Mouse (Mus musculus): ENCODE data around the gene Rcn2.
"Not testable (repeated sequence)": the region's sequence is repeated elsewhere in the genome, so short reads cannot be mapped to it uniquely, and the experiment has no call there.

Rcn2 gene

DNA sequence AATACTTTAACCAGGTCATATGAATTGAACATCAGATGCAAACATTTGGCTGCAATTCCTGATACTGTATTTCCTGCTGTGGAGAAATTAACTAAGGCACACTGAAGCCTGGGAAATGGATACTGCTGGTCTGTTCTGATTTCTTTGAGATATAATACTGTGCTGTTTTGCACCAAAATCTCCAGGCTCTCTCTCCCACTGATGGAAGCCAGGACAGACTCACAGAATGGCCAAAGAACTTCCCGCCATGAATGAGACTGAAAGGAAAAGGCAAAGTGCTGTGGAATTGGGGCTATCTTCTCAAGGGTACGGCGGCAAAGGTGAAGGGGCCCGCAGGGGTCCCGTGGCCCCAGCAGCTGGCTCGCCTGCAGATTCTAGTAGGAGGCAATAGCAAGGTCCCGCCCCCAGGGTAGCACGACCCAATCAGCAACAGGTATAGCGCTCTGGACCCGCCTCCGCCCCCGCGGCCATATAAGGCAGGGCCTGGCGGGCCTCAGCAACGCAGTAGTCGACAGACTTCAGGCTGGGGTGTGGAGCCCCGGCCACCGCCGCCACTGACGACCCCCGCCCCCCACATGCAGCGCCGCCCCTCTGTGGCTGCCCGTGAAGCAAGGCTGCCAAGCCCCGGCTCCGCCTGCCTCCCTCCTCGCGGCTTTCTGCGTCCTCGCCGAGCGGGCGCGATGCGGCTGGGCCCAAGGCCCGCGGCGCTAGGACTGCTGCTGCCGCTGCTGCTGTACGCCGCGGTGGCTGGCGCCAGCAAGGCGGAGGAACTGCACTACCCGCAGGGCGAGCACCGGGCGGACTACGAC is at the start of gene Rcn2:
TSS of gene Rcn2 (plus strand) at position 474 of the 809 bp plus-strand sequence.
- ChIA-PET CTCF (interaction anchor here in 1 of 4 experiments (0.7 kb wide), 1 partner anchor 33 kb away, joined by 4 read pairs; no protein-coding TSS in a partner anchor), POLR2A (interaction anchor here (0.6 to 5.8 kb wide), 42 partner anchors 9 to 1781 kb away, joined by 3 to 47 read pairs (median 5); partner anchors contain the start of genes Scaper (in 2 of the 4), Etfa (in 1 of the 4), Hmg20a (in 1 of the 4) and Peak1 (in 1 of the 4))

DNA sequence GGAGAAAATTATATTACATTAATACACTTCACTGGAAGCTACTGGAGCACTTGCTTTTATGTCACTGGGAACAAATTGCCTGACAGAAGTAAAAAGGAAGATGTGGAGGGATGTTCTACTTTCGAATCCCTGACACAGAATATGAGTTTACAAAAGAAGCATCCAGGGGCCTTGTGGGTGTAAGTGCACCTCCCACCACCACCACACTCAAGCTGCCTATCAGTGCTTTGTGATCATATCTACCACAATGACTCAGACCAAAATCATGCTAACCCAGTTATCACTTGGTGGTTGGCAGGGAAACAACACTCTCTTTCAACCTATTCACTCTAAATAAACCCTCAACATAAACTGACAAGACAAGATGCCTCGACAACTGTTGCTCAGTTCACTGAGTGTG is 37.0 kb upstream of the Rcn2 start:
- POLR2A ChIA-PET, CTCF ChIA-PET: not testable (repeated sequence)

DNA sequence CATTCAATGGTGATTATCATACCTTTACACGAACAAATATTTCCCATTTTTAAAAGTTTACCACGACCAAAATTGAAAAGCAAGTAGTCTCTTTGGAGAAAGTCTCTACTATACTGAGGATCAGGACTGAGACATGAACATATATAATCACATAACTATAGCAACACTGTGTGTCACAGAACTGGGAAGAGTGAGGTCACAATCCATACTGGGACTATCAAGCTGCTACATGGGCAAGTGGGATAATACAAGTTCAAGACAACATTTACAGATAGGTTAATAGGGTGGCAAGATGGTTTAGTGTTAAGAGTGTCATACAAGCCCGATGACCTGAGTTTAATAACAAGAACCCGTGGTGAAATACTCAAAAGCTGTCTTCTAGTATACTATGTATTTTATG is 31.2 kb upstream of the Rcn2 start, which contains the start of gene 4930563M21Rik:
TSS of gene 4930563M21Rik (minus strand) at position 101 of the 400 bp plus-strand sequence.
- POLR2A ChIA-PET, result no interaction called here
- CTCF ChIA-PET, result interaction anchor here in 1 of 4 experiments (0.8 kb wide), 1 partner anchor 32 kb away, joined by 3 read pairs; no protein-coding TSS in a partner anchor

DNA sequence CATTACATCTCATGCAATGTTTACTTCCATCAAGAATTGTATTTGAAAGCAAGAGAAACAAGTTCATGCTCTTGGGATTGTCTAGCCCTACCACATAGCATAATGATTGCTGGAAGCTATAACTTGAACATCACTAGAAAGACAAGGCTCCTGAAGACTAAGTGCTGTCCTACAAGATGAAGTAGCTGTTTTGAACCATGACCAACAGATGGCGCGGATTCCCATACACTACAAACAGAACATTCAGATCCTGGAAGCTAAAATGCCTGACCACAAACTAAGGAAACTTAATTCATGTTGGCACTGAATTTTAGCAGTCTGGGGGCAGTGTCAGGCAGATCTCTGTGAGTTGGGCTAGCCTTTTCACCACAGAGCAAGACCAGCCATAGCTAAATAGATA is 16.9 kb upstream of the Rcn2 start:
- ChIA-PET POLR2A (interaction anchor here in 1 of 4 experiments (0.7 to 1.0 kb wide), 4 partner anchors 17 to 67 kb away, joined by 3 to 4 read pairs (median 4); partner anchors contain the start of gene Rcn2), CTCF (interaction anchor here (0.5 to 1.4 kb wide), 9 partner anchors 77 to 612 kb away, joined by 3 to 6 read pairs (median 3); no protein-coding TSS in a partner anchor)

DNA sequence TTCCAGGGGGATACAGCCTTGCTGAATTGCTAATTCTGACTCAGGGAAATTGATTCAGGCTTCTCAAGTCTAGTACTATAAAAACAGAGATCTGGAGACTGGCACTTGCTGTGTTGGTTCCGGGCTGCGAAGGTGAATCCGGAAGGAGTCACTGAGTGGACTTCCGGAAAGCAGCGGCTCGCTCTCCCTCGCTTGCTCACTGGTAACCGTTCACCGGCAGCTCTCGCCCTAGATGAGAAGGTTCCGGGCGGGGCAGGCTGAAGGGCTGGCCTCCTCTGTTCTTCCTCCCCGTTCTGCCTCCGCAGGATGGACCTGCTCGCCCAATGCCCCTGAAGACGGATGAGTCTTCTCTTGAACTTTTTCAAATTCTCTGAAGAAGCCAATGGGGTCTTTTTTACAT is 14.4 kb upstream of the Rcn2 start:
- ChIA-PET CTCF (interaction anchor here in 1 of 4 experiments (0.6 kb wide), 1 partner anchor 96 kb away, joined by 3 read pairs; no protein-coding TSS in a partner anchor), POLR2A (no interaction called here)

DNA sequence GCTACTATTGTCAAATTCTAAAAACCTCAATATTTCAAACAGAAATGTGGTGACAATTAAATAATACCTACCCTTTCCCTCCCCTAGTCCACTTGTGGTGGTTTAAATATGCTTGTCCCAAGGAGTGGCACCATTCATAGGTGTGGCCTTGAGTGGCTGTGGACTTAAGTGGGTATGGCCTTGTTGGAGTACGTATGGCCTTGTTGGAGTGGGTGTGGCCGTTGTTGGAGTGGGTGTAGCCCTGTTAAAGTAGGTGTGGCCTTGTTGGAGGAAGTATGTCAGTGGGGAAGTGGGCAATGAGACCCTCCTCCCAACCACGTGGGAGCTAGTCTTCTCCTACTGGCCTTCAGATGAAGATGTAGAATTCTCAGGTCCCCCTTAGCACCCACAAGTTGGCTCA is 9.4 kb upstream of the Rcn2 start:
- ChIA-PET CTCF (no interaction called here), POLR2A (interaction anchor here in 2 of 4 experiments (1.0 to 1.2 kb wide), 2 partner anchors 10 to 95 kb away, joined by 3 to 4 read pairs; partner anchors contain the start of gene Scaper (in 1 of the 2))

DNA sequence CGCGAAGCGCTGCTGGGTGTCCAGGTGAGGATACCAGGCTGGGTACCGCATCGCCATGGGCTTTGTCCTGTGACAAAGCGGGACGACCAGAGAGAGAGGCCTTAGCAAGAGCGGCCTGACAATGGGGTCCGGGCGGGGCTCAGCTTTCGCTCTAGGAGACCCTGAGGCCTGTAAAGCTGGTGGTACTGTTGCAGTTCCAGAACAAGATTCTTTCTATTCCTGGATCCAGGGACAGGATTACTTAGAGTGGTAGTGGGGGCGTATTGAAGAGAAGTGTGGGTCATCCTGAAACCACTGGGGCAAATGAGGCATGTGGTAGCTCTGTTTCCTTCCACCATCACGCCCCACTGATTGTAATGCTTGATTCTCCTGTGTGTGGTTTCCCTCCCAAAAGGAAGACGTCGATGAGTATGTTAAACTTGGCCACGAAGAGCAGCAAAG is 556 bp downstream of the Rcn2 start:
- CTCF ChIA-PET, result no interaction called here

DNA sequence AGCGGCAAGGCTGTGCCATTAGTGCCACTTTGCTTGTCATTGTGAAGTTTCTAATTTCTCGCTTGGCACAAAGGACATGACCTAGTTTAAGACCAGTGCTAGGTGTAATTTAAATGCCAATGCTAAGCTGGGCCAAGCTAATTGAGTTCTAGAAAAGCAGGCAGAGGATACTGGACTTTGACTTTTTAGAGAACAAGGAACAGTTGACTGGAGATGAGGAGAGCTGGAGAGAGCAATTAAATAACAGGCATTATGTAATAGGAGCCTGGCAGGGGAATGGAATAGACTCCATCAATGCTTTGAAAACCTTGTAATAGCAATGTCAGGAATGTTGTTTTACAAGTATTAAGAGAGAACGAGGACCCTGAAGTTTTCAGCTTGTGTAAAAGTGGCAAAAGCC is 12.2 kb downstream of the Rcn2 start:
- ChIA-PET CTCF (interaction anchor here in 3 of 4 experiments (0.6 to 1.4 kb wide), 3 partner anchors 21 to 1024 kb away, joined by 3 to 6 read pairs (median 4); no protein-coding TSS in a partner anchor), POLR2A (interaction anchor here in 3 of 4 experiments (0.7 to 3.8 kb wide), 9 partner anchors 11 to 115 kb away, joined by 3 to 31 read pairs (median 4); partner anchors contain the start of genes Rcn2 (in 2 of the 3) and Scaper (in 1 of the 3))

More for the DNA sequence above, 556 bp downstream of the Rcn2 start:
- POLR2A ChIA-PET, result interaction anchor here (0.6 to 5.8 kb wide), 34 partner anchors 8 to 651 kb away, joined by 3 to 47 read pairs (median 5); partner anchors contain the start of genes Pstpip1 (in 2 of the 4), Etfa (in 1 of the 4) and Scaper (in 1 of the 4)

DNA sequence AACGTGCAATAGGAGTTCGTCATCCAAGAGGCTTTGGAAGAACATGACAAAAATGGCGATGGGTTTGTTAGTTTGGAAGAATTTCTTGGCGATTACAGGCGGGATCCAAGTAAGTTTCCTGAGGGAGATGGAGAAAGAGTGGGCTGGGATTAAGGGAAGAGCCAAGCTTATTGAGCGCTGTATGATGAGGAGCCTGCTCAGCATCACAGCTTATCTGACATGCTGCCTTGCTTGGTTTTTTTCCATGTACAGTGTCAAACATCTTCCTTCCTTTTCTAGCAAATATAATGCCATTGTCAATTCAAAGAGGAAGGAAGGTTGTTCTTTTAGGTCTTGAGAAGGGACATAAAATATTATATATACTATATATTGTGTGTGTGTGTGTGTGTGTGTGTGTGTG is 14.5 kb downstream of the Rcn2 start:
- POLR2A ChIA-PET, result interaction anchor here in 3 of 4 experiments (0.5 to 3.3 kb wide), 4 partner anchors 13 to 654 kb away, joined by 3 to 16 read pairs (median 7); no protein-coding TSS in a partner anchor
- CTCF ChIA-PET, result no interaction called here

DNA sequence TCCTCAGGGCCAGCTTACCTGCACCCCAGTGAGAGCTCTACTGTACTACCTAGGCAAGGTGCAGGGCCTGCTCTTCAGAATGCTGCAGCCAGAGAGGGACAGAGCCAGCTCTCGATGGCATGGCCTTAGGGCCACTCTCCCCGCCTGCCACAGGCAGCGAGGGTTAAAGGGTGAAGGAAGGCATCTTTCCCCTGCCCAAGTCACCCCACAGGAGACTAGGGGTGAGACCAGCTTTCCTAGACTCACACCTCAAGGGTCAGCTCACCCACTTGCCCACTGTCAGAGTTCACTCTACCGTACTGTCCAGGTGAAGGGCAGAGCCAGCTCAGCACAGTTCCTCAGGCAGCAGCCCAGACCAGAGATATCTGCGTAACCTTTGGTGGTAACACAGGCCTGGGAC is 20.7 kb downstream of the Rcn2 start:
- ChIA-PET POLR2A (interaction anchor here in 2 of 4 experiments (1.0 to 1.9 kb wide), 3 partner anchors 11 to 21 kb away, joined by 5 to 6 read pairs (median 5); no protein-coding TSS in a partner anchor), CTCF (interaction anchor here in 2 of 4 experiments (0.5 to 0.8 kb wide), 3 partner anchors 29 to 1977 kb away, joined by 3 to 5 read pairs (median 4); no protein-coding TSS in a partner anchor)

DNA sequence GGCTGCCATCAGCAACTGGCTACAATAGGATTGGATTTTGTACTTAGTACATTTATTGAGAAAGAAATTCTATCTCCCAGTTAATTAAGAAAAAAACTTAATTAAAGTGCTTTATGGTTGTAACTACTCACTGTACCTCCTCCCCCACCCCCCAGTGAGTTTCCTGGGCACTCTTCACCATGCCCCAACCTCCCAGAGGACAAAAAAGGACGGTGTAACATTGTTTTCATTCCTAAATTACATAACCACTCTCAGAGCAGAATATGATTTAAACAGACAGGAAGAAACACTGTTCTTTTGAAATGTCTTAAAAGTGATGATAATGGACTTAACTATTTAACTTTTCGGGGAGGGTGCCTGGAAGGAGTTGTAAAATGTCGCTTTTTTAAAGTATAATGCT is 23.4 kb downstream of the Rcn2 start:
- CTCF ChIA-PET, result no interaction called here
- POLR2A ChIA-PET, result interaction anchor here in 3 of 4 experiments (1.0 to 2.6 kb wide), 4 partner anchors 9 to 24 kb away, joined by 3 to 21 read pairs (median 6); partner anchors contain the start of genes Pstpip1 (in 1 of the 3) and Rcn2 (in 1 of the 3)

DNA sequence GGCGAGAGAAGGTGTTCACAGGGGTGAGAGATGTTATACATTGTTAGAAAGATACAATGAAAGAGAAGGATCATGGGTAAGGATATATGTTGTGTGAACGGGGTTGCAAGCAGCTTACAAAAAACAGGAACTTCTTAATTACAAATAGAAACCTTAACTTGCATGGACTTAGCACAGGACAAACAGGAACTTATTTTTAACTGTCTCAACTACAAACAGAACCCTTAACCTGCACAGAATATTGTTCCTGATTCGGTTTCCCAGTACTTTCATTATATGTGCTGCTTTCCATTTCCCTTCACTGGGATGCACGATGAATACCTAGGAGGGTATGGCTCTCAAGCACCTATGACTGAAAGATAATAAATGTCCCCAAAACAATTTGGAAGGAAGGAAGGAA is 26.3 kb downstream of the Rcn2 start:
- ChIA-PET CTCF (no interaction called here), POLR2A (interaction anchor here in 1 of 4 experiments (0.6 to 3.1 kb wide), 4 partner anchors 10 to 758 kb away, joined by 3 to 16 read pairs (median 3); no protein-coding TSS in a partner anchor)

DNA sequence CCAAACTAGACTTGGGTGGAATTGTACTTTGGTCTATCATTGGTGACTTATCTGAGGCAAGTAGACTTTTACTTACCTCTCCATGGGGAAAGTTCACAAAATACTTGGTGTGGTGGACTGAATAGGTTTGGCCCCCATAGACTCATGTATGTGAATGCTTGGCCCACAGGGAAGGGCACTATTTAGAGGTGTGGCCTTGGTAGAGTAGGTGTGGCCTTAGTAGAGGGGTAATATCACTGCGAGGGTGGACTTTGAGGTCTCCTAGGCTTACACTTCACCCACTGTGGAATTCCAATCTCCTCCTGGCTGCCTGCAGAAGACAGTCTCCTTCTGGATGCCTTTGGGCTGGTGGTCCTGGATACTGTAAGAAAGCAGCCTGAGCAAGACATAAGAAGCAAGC is 27.0 kb downstream of the Rcn2 start:
- CTCF ChIA-PET, result no interaction called here
- POLR2A ChIA-PET, result interaction anchor here in 2 of 4 experiments (0.6 to 3.1 kb wide), 5 partner anchors 11 to 258 kb away, joined by 3 to 16 read pairs (median 4); partner anchors contain the start of gene Rcn2 (in 1 of the 2)

DNA sequence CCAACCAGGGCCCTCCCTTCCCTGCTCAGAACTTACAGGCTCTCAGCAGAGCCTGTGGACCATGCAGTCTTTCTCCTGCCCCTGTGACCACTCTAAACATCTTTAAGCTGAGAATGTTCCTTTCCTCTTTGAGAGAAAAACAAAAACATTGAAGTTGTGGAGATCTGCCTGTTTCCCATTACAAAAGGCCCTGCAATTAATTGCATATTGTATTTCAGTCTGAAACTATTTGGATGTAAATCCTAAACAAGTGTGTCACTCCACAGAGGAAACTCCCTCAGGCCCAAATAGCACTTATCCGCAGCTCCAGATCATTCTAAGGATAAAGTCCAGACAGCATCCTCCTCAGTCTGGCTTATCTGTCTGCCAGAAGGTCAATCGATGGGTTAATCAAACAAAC is 31.2 kb downstream of the Rcn2 start:
- CTCF ChIA-PET, result interaction anchor here in 2 of 4 experiments (0.7 to 1.6 kb wide), 3 partner anchors 20 to 46 kb away, joined by 3 to 6 read pairs (median 3); no protein-coding TSS in a partner anchor
- POLR2A ChIA-PET, result interaction anchor here (0.5 to 5.8 kb wide), 36 partner anchors 9 to 462 kb away, joined by 3 to 57 read pairs (median 4); partner anchors contain the start of genes Pstpip1 (in 3 of the 4), Rcn2 (in 2 of the 4), Peak1 (in 1 of the 4) and Scaper (in 1 of the 4)

DNA sequence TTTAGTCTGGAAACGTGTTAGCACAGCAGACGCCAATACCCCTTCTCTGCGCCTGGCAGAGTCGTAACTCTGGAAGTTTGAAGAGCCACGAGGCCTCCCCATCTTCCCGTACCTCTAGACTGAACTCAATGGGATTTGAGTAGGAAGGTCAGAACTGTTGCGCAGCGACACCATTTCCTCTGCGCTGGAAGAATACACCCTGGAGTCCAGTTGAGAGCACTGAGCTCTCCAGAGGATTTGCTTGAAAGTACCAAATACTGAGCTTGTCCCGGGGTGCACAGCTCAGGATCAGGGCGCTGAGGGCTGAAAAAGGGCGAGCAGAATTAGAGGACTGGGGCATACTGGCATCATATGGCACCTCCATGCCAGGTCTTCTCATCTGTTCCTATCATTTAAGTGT is 33.2 kb downstream of the Rcn2 start:
- ChIA-PET CTCF (interaction anchor here (0.5 to 1.8 kb wide), 28 partner anchors 10 to 817 kb away, joined by 3 to 10 read pairs (median 4); partner anchors contain the start of gene Pstpip1 (in 2 of the 4)), POLR2A (interaction anchor here in 3 of 4 experiments (0.6 to 5.8 kb wide), 42 partner anchors 8 to 1094 kb away, joined by 3 to 57 read pairs (median 4); partner anchors contain the start of genes Pstpip1 (in 3 of the 3), Rcn2 (in 3 of the 3) and Scaper (in 2 of the 3))

DNA sequence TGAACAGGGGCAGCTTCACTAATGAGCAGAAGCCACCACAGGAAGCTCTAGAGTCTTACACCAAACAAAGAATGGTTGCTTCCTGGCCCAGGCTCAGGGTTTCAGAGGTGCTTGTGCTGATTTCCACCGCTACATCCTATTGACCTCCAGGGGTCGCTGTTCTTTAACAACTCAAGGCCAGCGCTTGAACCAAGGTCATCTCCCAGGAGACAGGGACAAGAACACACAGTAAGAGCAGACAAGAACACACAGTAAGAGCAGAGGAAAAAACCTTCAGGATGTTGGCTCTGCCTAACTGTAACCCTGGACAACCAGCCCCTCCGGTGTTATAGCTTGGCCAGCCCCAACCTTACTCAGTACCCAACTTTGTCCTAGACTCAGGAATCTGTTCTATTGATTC is 33.6 kb downstream of the Rcn2 start:
- ChIA-PET POLR2A (interaction anchor here in 3 of 4 experiments (0.7 to 5.8 kb wide), 42 partner anchors 9 to 1094 kb away, joined by 3 to 57 read pairs (median 4); partner anchors contain the start of genes Pstpip1 (in 3 of the 3), Rcn2 (in 3 of the 3) and Scaper (in 2 of the 3)), CTCF (interaction anchor here (0.6 to 1.8 kb wide), 27 partner anchors 9 to 816 kb away, joined by 3 to 10 read pairs (median 4); partner anchors contain the start of gene Pstpip1 (in 2 of the 4))

DNA sequence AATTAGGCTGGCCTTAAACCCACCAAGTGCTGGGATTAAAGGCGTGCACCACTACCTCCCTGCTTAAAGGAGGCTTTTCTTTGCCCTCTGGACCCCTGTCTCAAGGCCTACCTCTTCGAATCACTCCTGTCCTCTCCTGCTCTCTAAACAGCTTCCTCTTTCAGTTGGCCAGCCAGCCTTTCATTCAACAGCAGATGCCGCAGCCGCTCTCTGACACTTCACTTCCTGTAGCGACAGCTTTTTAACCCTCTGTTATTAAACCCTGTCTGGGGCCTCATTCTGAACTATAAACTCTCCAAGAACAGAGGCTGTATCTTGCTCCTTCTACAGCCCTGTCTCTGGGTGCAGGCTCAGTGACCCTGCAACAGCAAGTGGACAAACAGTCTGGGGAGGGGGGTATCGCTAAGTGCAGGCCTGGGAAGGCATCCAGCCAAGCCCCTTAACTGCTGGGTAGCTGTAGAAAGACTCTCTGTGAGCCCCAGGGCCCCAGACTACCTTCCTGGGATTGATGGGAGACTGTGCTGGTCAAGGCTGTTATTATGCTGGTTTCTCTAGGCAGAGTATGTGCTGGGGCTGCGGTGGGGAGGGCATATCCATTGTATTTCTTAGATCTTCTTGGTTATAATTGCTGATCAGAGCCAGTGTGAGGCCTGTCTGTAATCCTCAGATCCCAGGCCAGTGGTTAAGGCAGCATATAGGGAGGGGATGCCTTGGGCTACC is 34.4 kb downstream of the Rcn2 start:
- CTCF ChIA-PET, result interaction anchor here in 3 of 4 experiments (1.2 to 1.8 kb wide), 12 partner anchors 8 to 722 kb away, joined by 3 to 10 read pairs (median 6); partner anchors contain the start of gene Pstpip1 (in 1 of the 3)
- POLR2A ChIA-PET, result interaction anchor here in 3 of 4 experiments (0.5 to 5.8 kb wide), 22 partner anchors 9 to 478 kb away, joined by 3 to 57 read pairs (median 6); partner anchors contain the start of genes Pstpip1 (in 3 of the 3) and Rcn2 (in 2 of the 3)

All from embryonic stem cell, embryonic (primary cell).